Mouse (Mus musculus) megakaryocyte, embryonic 14.5 days (primary cell): ENCODE measurements at regions not wholly inside any gene's neighbourhood (a gene's known extent, or its start where the extent isn't known, plus 50 kb on each side); places are given as distances from the start of the nearest gene placed in this dataset.

Experiments used
- H3K27me3 ChIP-seq: replicated peaks from 2 replicates; pipeline ENCODE3; 2012; ENCODE audit warnings: inconsistent platforms
- H3K36me3 ChIP-seq: replicated peaks from 2 replicates; pipeline ENCODE3; 2012; ENCODE audit warnings: low read length, inconsistent platforms, mixed read lengths
- H3K4me1 ChIP-seq: 2 replicates; pipeline ENCODE4 v1.6.1; 2012; ENCODE audit warnings: inconsistent platforms
- H3K4me3 ChIP-seq: replicated peaks from 2 replicates; pipeline ENCODE3; 2012; ENCODE audit warnings: moderate library complexity, mild to moderate bottlenecking, inconsistent platforms
- H3K9me3 ChIP-seq: 2 replicates; pipeline ENCODE4 v1.6.1; 2012; ENCODE audit warnings: inconsistent platforms
- FLI1 ChIP-seq: IDR thresholded peaks from 2 replicates; pipeline ENCODE4 v1.6.1; 2012; ENCODE audit warnings: low read length, inconsistent platforms, mixed read lengths
- GATA1 ChIP-seq: IDR thresholded peaks from 3 replicates; pipeline ENCODE4 v1.6.1; 2012; ENCODE audit warnings: mixed read lengths, low read length, inconsistent platforms, borderline replicate concordance

DNA sequence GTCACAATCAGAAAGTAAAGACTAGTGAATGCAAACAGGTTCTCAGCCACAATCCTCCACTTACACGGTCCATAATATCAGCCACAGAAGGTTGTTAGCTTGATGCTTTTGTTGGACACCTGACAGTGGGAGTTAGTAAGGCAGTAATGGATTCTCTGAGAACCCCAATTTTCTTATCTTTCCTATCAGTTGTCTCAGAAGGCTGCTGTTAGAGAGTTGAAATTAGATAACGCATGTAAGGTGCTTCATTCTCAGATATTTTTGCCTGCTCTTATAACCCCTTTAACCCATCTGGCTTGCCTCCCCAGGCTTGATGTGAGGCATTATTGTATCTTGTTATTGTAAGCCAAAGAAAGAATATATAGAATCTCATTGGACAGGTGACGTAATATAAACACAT lies 63.0 kb upstream of the Ube2e3 start:
- no peaks in the 10 kb centered on the region for H3K9me3 ChIP-seq
- H3K4me3 ChIP-seq: no peak overlapping the region
- peaks cover 2% of the 10 kb centered on the region; the same call in 1 of the 2 replicates for H3K4me1 ChIP-seq
- TF ChIP-seq FLI1 (no peak), GATA1 (no peak)
- H3K36me3 ChIP-seq: no peaks in the 10 kb centered on the region
- H3K27me3 ChIP-seq: no peaks in the 10 kb centered on the region

DNA sequence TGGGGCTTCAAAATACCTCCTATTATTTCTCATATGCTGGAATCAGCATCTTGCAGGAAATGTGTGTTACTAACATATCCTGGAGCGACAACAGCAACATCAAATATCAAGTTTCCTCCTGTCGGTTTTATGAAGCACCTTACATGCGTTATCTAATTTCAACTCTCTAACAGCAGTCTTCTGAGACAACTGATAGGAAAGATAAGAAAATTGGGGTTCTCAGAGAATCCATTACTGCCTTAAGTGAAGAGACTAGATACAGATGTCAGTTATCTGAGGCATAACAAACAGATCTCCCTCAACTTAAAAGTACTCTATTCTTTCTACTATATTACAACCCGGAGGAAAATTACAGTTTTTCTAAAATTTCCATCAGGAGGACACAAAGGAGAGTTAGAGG lies 64.4 kb upstream of the Ube2e3 start:
- no peaks in the 10 kb centered on the region for H3K36me3 ChIP-seq
- H3K4me1 ChIP-seq: peaks cover 2% of the 10 kb centered on the region; the same call in 1 of the 2 replicates
- no peaks in the 10 kb centered on the region for H3K9me3 ChIP-seq
- no peak for TF ChIP-seq FLI1
- no peak for TF ChIP-seq GATA1
- H3K4me3 ChIP-seq: no peak overlapping the region
- no peaks in the 10 kb centered on the region for H3K27me3 ChIP-seq

DNA sequence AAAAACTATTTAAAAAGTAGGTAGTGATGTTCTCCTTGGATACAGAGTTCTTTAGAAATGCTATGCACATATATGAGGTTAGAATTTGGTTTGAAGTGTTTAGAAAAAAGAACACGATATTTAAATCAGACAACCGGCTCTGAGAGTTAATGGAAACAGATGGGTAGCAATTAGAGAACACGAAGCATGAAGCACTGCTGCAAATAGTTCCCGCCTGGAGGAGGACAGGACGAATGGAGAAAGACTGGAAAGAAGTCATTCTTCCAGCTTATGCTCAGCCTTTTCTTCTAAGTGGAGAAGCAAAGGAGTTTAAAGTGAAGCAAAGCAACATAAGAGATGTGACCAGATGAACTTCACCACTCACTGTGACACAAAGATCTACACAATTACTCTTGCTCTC lies 72.5 kb upstream of the Ube2e3 start:
- no peaks in the 10 kb centered on the region for H3K27me3 ChIP-seq
- no peaks in the 10 kb centered on the region for H3K36me3 ChIP-seq
- TF ChIP-seq GATA1 (no peak), FLI1 (no peak)
- no peak overlapping the region for H3K4me3 ChIP-seq
- no peaks in the 10 kb centered on the region for H3K9me3 ChIP-seq
- peaks cover 5% of the 10 kb centered on the region for H3K4me1 ChIP-seq

DNA sequence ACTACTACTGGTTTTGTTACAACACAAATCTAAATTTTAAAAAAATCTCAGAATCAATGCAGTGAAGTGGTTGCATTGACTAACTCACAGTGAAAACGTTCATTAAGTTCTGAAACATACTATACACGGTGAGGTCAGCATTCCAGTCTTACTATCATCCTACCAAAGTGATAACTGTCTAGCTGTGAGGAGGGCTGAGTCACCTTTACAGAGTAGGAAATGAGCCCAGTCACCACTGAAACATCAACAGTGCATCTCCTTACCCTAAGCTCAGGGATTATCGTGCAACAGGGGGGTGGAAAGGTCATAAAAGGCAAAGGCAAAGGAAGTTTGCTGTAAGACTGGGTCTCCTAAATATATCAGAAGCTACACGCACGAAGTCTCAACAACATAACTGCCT lies 73.2 kb upstream of the Ube2e3 start:
- H3K27me3 ChIP-seq: no peaks in the 10 kb centered on the region
- no peak for TF ChIP-seq GATA1
- no peak for TF ChIP-seq FLI1
- H3K4me1 ChIP-seq: peaks cover 5% of the 10 kb centered on the region
- no peaks in the 10 kb centered on the region for H3K36me3 ChIP-seq
- H3K4me3 ChIP-seq: no peak overlapping the region
- no peaks in the 10 kb centered on the region for H3K9me3 ChIP-seq

DNA sequence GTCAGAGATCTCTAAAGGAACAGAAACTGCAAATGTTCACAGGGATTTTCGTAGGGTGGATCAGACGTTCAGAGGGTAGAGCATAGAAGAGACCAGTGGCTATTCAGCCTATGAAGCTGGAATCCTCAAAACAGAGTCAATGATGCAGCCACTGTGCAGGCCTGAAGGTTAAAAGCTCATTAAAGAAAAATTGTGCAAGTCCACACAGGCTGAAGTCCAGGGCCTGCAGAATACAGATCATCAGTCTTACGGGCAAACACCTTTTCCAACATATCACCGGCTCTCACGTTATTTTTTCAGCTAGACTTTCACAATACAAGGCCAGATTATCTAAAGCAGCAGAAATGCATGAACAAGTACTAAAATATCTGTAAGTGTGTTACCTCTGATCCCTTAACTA lies 78.8 kb upstream of the Ube2e3 start:
- Histone ChIP-seq H3K4me3 (no peak overlapping the region), H3K9me3 (no peaks in the 10 kb centered on the region), H3K4me1 (no peaks in the 10 kb centered on the region; the same call in 1 of the 2 replicates), H3K36me3 (no peaks in the 10 kb centered on the region), H3K27me3 (no peaks in the 10 kb centered on the region)
- TF ChIP-seq FLI1: no peak
- no peak for TF ChIP-seq GATA1

DNA sequence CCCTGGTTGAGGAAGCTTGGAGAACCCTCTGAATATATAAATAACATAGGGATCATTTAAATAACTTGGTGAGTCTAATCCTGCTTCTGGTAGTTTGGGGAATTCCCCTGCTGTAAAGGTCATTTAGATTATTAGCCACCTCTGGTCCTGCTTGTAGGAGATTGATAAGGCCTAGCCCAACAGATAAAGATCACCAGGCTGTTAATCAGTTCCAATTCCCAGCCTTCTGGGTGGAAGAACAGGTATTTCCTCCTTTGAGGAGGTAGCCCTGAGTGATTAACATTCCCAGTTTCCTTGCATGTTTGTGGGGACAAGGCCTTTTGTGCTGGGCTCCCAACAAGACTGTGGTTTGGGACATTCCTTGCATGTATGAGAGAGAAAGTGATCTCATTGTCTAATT lies 79.7 kb upstream of the Ube2e3 start:
- TF ChIP-seq FLI1: no peak
- no peak for TF ChIP-seq GATA1
- Histone ChIP-seq H3K27me3 (no peaks in the 10 kb centered on the region), H3K36me3 (no peaks in the 10 kb centered on the region), H3K4me3 (no peak overlapping the region), H3K4me1 (no peaks in the 10 kb centered on the region), H3K9me3 (no peaks in the 10 kb centered on the region)

DNA sequence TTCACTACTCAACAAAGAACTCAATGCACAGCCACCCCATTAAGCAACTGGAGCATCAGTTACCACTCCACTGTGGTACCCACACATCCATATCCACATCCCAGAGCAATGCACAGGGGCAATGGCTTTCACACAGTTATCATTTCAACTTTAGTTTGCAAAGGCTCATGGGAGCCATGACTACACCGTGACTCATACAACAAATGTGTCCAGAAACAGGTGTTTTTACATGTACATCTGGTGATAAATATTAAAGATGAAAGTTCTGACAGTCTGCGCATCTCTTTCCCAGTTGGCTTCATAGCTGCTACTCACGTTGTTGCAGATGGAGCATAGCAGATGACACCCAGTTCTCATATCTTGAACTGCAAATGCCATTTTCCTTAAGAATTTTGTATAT lies 88.0 kb upstream of the Ube2e3 start:
- Histone ChIP-seq H3K4me1 (no peaks in the 10 kb centered on the region), H3K27me3 (no peaks in the 10 kb centered on the region), H3K36me3 (no peaks in the 10 kb centered on the region), H3K9me3 (no peaks in the 10 kb centered on the region), H3K4me3 (no peak overlapping the region)
- no peak for TF ChIP-seq GATA1
- no peak for TF ChIP-seq FLI1

DNA sequence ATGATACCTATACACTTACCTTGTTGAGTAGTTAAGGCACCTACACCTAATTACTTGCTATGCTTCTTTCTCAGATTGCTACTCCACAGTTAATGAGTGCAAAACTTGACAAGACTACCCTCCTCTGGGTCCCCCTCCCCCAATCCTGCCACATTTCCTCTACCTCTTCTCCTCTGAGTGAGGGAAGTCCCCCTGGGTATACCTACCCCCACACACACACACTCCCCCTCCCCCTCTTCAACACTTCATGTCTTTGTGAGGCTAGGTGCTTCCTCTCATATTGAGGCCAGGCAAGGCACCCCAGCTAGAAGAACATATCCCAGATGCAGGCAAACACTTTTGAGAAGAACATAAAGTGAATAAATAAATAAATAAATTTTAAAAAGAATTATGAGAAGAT lies 90.3 kb upstream of the Ube2e3 start:
- Histone ChIP-seq H3K9me3 (no peaks in the 10 kb centered on the region), H3K4me3 (no peak overlapping the region), H3K36me3 (no peaks in the 10 kb centered on the region), H3K27me3 (no peaks in the 10 kb centered on the region), H3K4me1 (no peaks in the 10 kb centered on the region)
- TF ChIP-seq FLI1: no peak
- no peak for TF ChIP-seq GATA1

DNA sequence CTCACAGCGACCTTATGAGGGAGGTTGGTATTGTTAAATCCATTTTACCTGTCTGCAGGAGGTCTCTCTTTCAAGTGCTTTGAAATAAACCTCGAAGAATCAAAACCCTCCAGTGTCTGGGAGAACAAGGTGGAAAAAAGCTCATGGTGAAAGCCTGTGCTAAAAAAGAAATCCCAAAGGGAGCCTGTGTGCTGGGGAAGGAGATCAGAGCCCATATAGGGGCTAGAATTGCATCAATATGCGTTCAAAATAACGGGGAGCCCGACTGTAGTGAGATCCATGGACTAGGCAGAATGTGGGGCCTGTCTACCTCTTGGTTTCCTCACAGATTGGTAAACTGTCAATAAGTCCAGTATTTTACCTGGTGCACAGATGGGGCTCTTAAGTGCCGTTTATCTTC lies 113.6 kb upstream of the Ube2e3 start:
- Histone ChIP-seq H3K4me1 (no peaks in the 10 kb centered on the region), H3K4me3 (no peak overlapping the region)
- no peak for TF ChIP-seq GATA1
- TF ChIP-seq FLI1: no peak

DNA sequence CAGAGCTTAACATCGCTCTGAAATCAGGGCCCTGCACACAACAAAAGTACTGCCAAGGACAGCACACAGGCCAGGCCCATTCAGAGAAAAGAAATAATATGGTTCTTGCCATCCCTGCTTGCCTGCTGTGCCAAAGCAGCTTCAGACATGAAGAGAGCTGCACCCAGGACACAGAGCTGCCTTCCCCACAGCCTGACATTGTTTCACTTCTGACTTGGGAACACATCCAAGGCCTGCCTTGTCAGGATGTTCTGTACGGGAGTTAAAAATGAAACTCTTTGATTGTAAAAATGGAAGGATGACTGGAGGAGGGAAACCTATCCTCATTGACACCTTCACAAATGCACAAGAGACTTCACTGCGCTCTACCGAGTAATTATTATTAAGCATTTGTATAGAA lies 114.0 kb upstream of the Ube2e3 start:
- Histone ChIP-seq H3K27me3 (no peaks in the 10 kb centered on the region), H3K9me3 (no peaks in the 10 kb centered on the region), H3K4me1 (no peaks in the 10 kb centered on the region), H3K36me3 (no peaks in the 10 kb centered on the region), H3K4me3 (no peak overlapping the region)
- TF ChIP-seq FLI1 (no peak), GATA1 (no peak)

More for the DNA sequence above, 113.6 kb upstream of the Ube2e3 start:
- Histone ChIP-seq H3K36me3 (no peaks in the 10 kb centered on the region), H3K9me3 (no peaks in the 10 kb centered on the region), H3K27me3 (no peaks in the 10 kb centered on the region)

DNA sequence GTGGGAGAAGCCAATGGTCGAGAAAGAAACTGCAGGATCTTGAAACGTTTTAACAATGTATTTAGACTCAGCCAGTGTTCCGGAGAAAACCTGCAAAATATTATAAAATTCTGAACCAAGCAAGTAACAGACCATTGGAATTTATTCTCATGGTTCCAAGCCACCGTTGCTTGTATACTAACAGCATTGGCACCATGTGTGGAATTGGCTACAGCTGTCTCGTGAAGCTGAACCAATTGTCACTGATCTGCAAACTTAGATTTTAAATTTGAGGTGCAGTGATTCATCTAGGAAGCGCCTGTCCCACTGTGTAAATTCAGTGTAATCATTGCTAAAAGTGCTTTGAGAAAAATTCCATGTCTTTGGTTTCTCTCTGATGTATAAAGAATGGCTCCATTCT lies 137.8 kb upstream of the Ube2e3 start:
- Histone ChIP-seq H3K4me1 (no peaks in the 10 kb centered on the region), H3K9me3 (no peaks in the 10 kb centered on the region), H3K4me3 (no peak overlapping the region), H3K36me3 (no peaks in the 10 kb centered on the region), H3K27me3 (no peaks in the 10 kb centered on the region)
- TF ChIP-seq GATA1 (no peak), FLI1 (no peak)
